Comparison of ENCODE assay signal across 9 mouse cellular contexts in the genomic region with DNA sequence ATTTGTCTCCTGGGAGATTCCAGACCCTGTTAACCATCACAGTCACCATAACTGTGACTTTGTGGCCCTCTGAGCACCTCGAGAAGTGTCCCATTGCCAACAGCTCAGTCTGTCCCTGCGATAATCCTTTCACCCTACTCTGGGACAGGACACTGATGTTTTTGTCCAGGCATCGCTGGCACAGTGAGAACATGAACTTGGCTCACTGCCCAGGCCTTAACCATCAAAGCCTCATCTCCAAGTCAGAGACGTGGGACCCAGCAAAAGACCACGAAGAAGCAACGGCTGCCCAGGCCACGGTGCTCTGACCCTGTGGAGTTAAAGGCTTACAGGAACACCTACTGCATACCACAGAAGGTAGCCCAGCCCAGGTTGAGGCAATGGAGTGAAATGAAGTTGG.
DNase-seq lines count a peak whose midpoint lies in the region; ATAC-seq and TF ChIP-seq lines count a peak whose summit lies in the region.
"Had no signal": no experiment of that assay in that cellular context is flagged by ENCODE, and none has a peak within 500 bp of the region (broad histone marks: within the 10 kb centered on the region; RNA-seq: fewer than 3 reads in every experiment).

No protein-coding gene starts in this region.

- no peak for TF ChIP-seq CTCF in MEL (IDR thresholded peaks at IDR 0.05 in 2 of 3, conservative IDR thresholded peaks at IDR 0.05 in 1 of 3; ENCODE audit: control insufficient read depth in 1 of 3, insufficient read depth in 1 of 3, low read depth in 2 of 3, low read length in 3 of 3, poor library complexity in 1 of 3, severe bottlenecking in 1 of 3)

- peaks cover 21% of the 10 kb centered on the region for H3K36me3 ChIP-seq in hindbrain, embryonic 10.5 days
- H3K36me3 ChIP-seq in hindbrain, embryonic 13.5 days, result no peaks in the 10 kb centered on the region
- H3K36me3 ChIP-seq in MEL (ENCODE audit: control insufficient read depth in 1 of 2, insufficient read depth in 2 of 2, low read length in 2 of 2), result peaks cover 0 to 9% of the 10 kb centered on the region in 2 experiments; a peak in 2 of 4 replicates
- H3K36me3 ChIP-seq in limb, embryonic 14.5 days (ENCODE audit: control insufficient read depth, insufficient read depth, low read length), result peaks cover 4% of the 10 kb centered on the region; the same call in 1 of the 2 replicates
- H3K36me3 ChIP-seq: neural tube, embryonic 13.5 days had no signal

- H3K27me3 ChIP-seq in hindbrain, embryonic 10.5 days (ENCODE audit: insufficient read depth, poor library complexity, severe bottlenecking), result no peaks in the 10 kb centered on the region
- 0 out of 2 replicates have a peak, but pooled peaks cover 2% of the 10 kb centered on the region for H3K27me3 ChIP-seq in hindbrain, embryonic 13.5 days
- H3K27me3 ChIP-seq in MEL (ENCODE audit: control insufficient read depth in 1 of 2, insufficient read depth in 2 of 2, low read length in 2 of 2), result no peaks in the 10 kb centered on the region
- no peaks in the 10 kb centered on the region for H3K27me3 ChIP-seq in limb, embryonic 14.5 days (ENCODE audit: control insufficient read depth, insufficient read depth, low read length)

- H3K9me3 ChIP-seq in hindbrain, embryonic 10.5 days, result no peaks in the 10 kb centered on the region
- H3K9me3 ChIP-seq in hindbrain, embryonic 13.5 days, result no peaks in the 10 kb centered on the region
- H3K9me3 ChIP-seq in MEL (replicated peaks; ENCODE audit: insufficient read depth, low read length), result no peaks in the 10 kb centered on the region
- H3K9me3 ChIP-seq in limb, embryonic 14.5 days (ENCODE audit: control insufficient read depth, low read length), result no peaks in the 10 kb centered on the region
- H3K9me3 ChIP-seq: neural tube, embryonic 13.5 days had no signal

- TF ChIP-seq EP300 in MEL (IDR thresholded peaks at IDR 0.05; ENCODE audit: low read depth in 1 of 2, low read length in 2 of 2), result no peak

- H3K27ac ChIP-seq in hindbrain, embryonic 10.5 days, result 0 out of 2 replicates have a peak overlapping the region, but pooled peaks have one; percentile 73
- H3K27ac ChIP-seq in hindbrain, embryonic 13.5 days, result no peak overlapping the region
- peak overlapping the region; percentile 56 for H3K27ac ChIP-seq in MEL (ENCODE audit: control insufficient read depth, low read depth, low read length)
- 0 out of 2 replicates have a peak overlapping the region, but pooled peaks have one; percentile 5 for H3K27ac ChIP-seq in limb, embryonic 14.5 days (replicated peaks; ENCODE audit: low read depth, low read length)
- H3K27ac ChIP-seq: neural tube, embryonic 13.5 days had no signal

- TF ChIP-seq POLR2A in MEL (IDR thresholded peaks at IDR 0.05; ENCODE audit: control insufficient read depth in 1 of 2, insufficient read depth in 1 of 2, low read depth in 1 of 2, low read length in 2 of 2, poor library complexity in 1 of 2), result no peak
- no peak for TF ChIP-seq POLR2A in limb, embryonic 14.5 days (IDR thresholded peaks at IDR 0.05; ENCODE audit: borderline replicate concordance, extremely low read depth, insufficient read depth, insufficient read length)

- peaks cover 49% of the 10 kb centered on the region for H3K4me1 ChIP-seq in hindbrain, embryonic 10.5 days (replicated peaks)
- peaks cover 58% of the 10 kb centered on the region for H3K4me1 ChIP-seq in hindbrain, embryonic 13.5 days (replicated peaks)
- H3K4me1 ChIP-seq in MEL (ENCODE audit: control insufficient read depth in 1 of 2, insufficient read depth in 2 of 2, low read length in 2 of 2), result peaks cover 3 to 26% of the 10 kb centered on the region in 2 experiments
- peaks cover 65% of the 10 kb centered on the region for H3K4me1 ChIP-seq in limb, embryonic 14.5 days (ENCODE audit: control insufficient read depth, insufficient read depth, low read length)

- no peak for ATAC-seq in hindbrain, embryonic 13.5 days (ENCODE audit: low FRiP score)
- no peak for ATAC-seq in limb, embryonic 14.5 days (ENCODE audit: low FRiP score, low read depth)
- ATAC-seq in erythroblast, adult 5-6 weeks (replicated peaks; ENCODE audit: low FRiP score, poor library complexity, severe bottlenecking), result no peak
- no peak for ATAC-seq in inflammation-experienced regulatory T-cells, adult 6 months

- H3K4me2 ChIP-seq in hindbrain, embryonic 13.5 days, result no peak overlapping the region
- H3K4me2 ChIP-seq in limb, embryonic 14.5 days (replicated peaks; ENCODE audit: low read depth, low read length, severe bottlenecking), result no peak overlapping the region
- H3K4me2 ChIP-seq: neural tube, embryonic 13.5 days had no signal

- no peak overlapping the region for H3K9ac ChIP-seq in hindbrain, embryonic 13.5 days
- peak overlapping the region; percentile 77 for H3K9ac ChIP-seq in MEL (ENCODE audit: control insufficient read depth, low read depth, low read length, poor library complexity, severe bottlenecking)
- H3K9ac ChIP-seq in limb, embryonic 14.5 days (ENCODE audit: low read depth, low read length, severe bottlenecking), result no peak overlapping the region
- H3K9ac ChIP-seq: neural tube, embryonic 13.5 days had no signal

- H3K79me2 ChIP-seq in MEL (ENCODE audit: control insufficient read depth, insufficient read depth, low read length, poor library complexity), result peaks cover 19% of the 10 kb centered on the region

- no peak for DNase-seq in hindbrain, embryonic 10.5 days (ENCODE audit: low spot score)
- DNase-seq in MEL (ENCODE audit: low read depth, low spot score), result peak; percentile 48
- DNase-seq in adrenal gland, postnatal 14 days, result peak; percentile 70
- no peak for DNase-seq in limb, embryonic 14.5 days (ENCODE audit: low spot score)
- no peak for DNase-seq in cerebellum, adult 9-11 months

- H3K4me3 ChIP-seq in hindbrain, embryonic 10.5 days, result no peak overlapping the region
- no peak overlapping the region for H3K4me3 ChIP-seq in hindbrain, embryonic 13.5 days
- peak overlapping the region; percentile 61 to 77 for H3K4me3 ChIP-seq in MEL (ENCODE audit: control insufficient read depth in 1 of 2, insufficient read depth in 1 of 2, low read depth in 2 of 2, low read length in 2 of 2)
- no peak overlapping the region for H3K4me3 ChIP-seq in limb, embryonic 14.5 days (replicated peaks; ENCODE audit: low read length)
- H3K4me3 ChIP-seq: neural tube, embryonic 13.5 days had no signal

- no peak for TF ChIP-seq RAD21 in MEL (IDR thresholded peaks at IDR 0.05; ENCODE audit: low read depth, low read length)

- WGBS in hindbrain, embryonic 10.5 days, result 89% methylated on average over 7 of the region's 7 CpGs
- WGBS in hindbrain, embryonic 13.5 days, result 45% methylated on average over 7 of the region's 7 CpGs
- WGBS in limb, embryonic 14.5 days, result 56% methylated on average over 7 of the region's 7 CpGs

TF ChIP-seq in MEL, 35 proteins besides CTCF, POLR2A, EP300 and RAD21:
- TF ChIP-seq ZC3H11A (IDR thresholded peaks at IDR 0.05; ENCODE audit: low read depth, low read length), result no peak
- TF ChIP-seq CHD1 (IDR thresholded peaks at IDR 0.05; ENCODE audit: low read depth, low read length), result no peak
- TF ChIP-seq MEF2A (IDR thresholded peaks at IDR 0.05; ENCODE audit: extremely low read depth, insufficient replicate concordance, low read depth, low read length, poor library complexity, severe bottlenecking), result no peak
- no peak for TF ChIP-seq HCFC1 (IDR thresholded peaks at IDR 0.05; ENCODE audit: low read depth, low read length)
- no peak for TF ChIP-seq JUND (IDR thresholded peaks at IDR 0.05; ENCODE audit: low read depth, low read length)
- TF ChIP-seq E2F4 (IDR thresholded peaks at IDR 0.05; ENCODE audit: borderline replicate concordance, low read depth, low read length), result no peak
- no peak for TF ChIP-seq MYC (IDR thresholded peaks at IDR 0.05; ENCODE audit: low read depth, low read length)
- TF ChIP-seq USF2 (IDR thresholded peaks at IDR 0.05; ENCODE audit: borderline replicate concordance in 1 of 2, insufficient read depth in 1 of 2, low read depth in 1 of 2, low read length in 2 of 2), result no peak
- TF ChIP-seq TCF12 (IDR thresholded peaks at IDR 0.05; ENCODE audit: low read depth, low read length), result no peak
- no peak for TF ChIP-seq MAZ (IDR thresholded peaks at IDR 0.05; ENCODE audit: low read depth, low read length)
- TF ChIP-seq ELF1 (IDR thresholded peaks at IDR 0.05; ENCODE audit: low read depth, low read length), result no peak
- no peak for TF ChIP-seq UBTF (IDR thresholded peaks at IDR 0.05; ENCODE audit: borderline replicate concordance, insufficient read depth, low read depth, low read length)
- no peak for TF ChIP-seq POLR2AphosphoS5 (IDR thresholded peaks at IDR 0.05; ENCODE audit: borderline replicate concordance, low read depth, low read length)

Comparison
In these comparisons a context has a peak if more than half of its experiments do, and no peak if none do; other contexts are left out.
1. DNase-seq: peak in MEL (single experiment) and adrenal gland, postnatal 14 days (single experiment); none in hindbrain, embryonic 10.5 days (single experiment), limb, embryonic 14.5 days (single experiment) and cerebellum, adult 9-11 months (single experiment).
2. H3K4me3 ChIP-seq: peak in MEL (2 of 2); none in hindbrain, embryonic 10.5 days (single experiment), hindbrain, embryonic 13.5 days (single experiment) and limb, embryonic 14.5 days (single experiment).